Mouse (Mus musculus): ENCODE data around the gene Tpx2. TPM values are rescaled to one million over a fixed set of nuclear protein-coding genes. Genes with fewer than 3 reads are reported as not detected.

Gene Tpx2
- total RNA-seq, 4 experiments from 2014 or later: 1.1 to 4.8 (median 3.1) TPM

DNA sequence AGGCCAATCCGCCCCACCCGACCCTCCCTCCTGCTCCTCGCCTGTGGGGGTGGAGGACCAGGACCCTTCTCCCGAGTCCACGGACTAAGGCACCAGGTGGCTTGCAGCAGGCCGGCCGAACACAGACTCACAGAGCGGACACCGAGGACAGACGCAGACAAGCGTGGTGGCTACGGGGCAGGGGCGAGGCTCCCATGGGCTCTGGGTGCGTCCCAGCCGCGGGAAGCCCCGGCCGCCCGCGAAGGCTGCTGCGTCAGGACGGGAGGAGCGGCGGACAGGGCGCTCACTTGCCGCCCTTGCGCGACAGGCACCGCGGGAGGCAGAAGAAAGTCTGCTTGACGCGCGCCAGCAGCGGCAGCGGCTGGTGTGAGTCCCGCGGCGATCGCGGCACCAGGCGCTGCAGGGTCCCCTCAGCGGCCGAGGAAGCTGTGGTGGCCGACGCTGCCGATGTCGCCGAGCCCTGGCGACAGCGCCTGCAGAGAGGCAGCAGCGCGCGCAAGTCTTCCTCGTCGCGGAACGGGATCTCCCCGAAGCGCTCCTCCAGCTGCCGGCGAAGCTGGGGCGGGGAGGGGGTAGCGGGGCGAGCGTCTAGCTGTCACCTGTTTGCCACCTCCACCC is 95.2 kb downstream of the Tpx2 start:
- DNase-seq (ENCODE audit: low spot score in 2 of 2): no peak

DNA sequence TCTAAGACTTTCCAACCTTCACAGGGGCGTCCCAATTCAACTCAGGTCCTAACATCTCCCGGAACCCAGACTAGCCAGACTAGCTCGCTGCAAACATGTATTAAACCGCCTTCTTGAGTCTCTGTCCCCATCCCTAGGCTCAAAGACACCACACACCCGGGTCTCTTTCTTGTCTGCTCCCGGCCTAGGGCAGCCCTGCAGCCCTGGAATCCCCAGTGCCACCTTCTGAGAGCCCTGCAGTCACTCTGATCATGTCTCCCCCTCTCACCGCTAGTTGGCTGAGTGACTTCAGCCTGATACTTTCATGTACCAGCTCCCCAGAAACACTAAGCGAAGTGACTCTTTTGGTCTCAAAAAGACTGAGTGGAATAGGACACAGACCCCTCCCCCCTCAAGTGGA is 95.8 kb downstream of the Tpx2 start:
- no peak for DNase-seq (ENCODE audit: low spot score in 2 of 2)

DNA sequence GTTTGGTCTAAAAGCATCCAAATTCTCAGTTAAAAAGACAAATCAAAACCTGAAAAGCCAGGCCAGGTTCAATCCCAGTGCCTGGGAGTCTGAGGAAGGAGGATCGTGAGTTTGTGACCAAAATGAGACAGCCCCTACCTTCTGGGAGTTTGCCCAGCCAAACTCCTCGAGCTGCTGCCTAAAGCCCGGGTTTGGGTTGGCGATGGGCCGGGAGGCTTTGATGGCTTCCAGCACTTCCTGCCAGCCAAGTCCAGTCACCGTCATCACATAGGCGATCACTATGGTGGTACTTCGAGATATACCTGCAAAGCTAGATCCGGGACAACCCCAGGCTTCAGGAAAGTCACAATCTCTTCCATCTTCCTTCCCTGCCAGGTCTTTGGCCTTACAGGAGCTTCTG is 96.2 kb downstream of the Tpx2 start:
- no peak for DNase-seq (ENCODE audit: low spot score in 2 of 2)

Small RNA genes within 50 kb of the gene (microRNA-seq; reads per million reads assigned to microRNA genes)
- gene Mir5622: not detected

Other genes with a start within 250 kb of the Tpx2 start
- gene Defb45, start 248.6 kb upstream of the Tpx2 start, total RNA-seq (2022): under 1 TPM in 1 of 4 experiments, not detected in 3; 0.94 TPM
- gene Defb36, start 243.6 kb upstream of the Tpx2 start, total RNA-seq (2022): not detected
- not detected for gene Defb25, start 224.9 kb upstream of the Tpx2 start, total RNA-seq (2022)
- gene Rem1, start 221.0 kb upstream of the Tpx2 start, total RNA-seq (2022): 1 to 10 TPM; 1.5 to 2.5 (median 1.7) TPM
- 10 to 100 TPM; 25.7 to 34.6 (median 28.7) TPM for gene H13, start 178.5 kb upstream of the Tpx2 start, total RNA-seq (2022)
- gene Mcts2, start 160.9 kb upstream of the Tpx2 start, total RNA-seq (2022): 10 to 100 TPM; 10.2 to 12.8 (median 11.9) TPM
- gene Id1, start 111.7 kb upstream of the Tpx2 start, total RNA-seq (2022): 10 to 100 TPM in 1 of 4 experiments, 1 to 10 TPM in 3; 6.7 to 16.6 (median 8.4) TPM
- 1 to 10 TPM; 1.4 to 3.1 (median 2.0) TPM for gene Cox4i2, start 93.8 kb upstream of the Tpx2 start, total RNA-seq (2022)
- gene Bcl2l1, start 16.2 kb upstream of the Tpx2 start, total RNA-seq (2022): 10 to 100 TPM in 3 of 4 experiments, 1 to 10 TPM in 1; 9.1 to 17.5 (median 15.4) TPM
- gene Mylk2, start 63.4 kb downstream of the Tpx2 start, total RNA-seq (2022): 100 to 1,000 TPM; 731 to 847 (median 747) TPM
- under 1 TPM; 0.24 to 0.94 (median 0.51) TPM for gene Foxs1, start 85.2 kb downstream of the Tpx2 start, total RNA-seq (2022)
- gene Dusp15, start 103.7 kb downstream of the Tpx2 start, total RNA-seq (2022): under 1 TPM in 3 of 4 experiments, not detected in 1; 0.16 to 0.62 (median 0.39) TPM
- gene Ttll9, start 114.5 kb downstream of the Tpx2 start, total RNA-seq (2022): not detected
- 10 to 100 TPM; 71.5 to 83.6 (median 81.3) TPM for gene Pdrg1, start 167.5 kb downstream of the Tpx2 start, total RNA-seq (2022)
- not detected for gene Xkr7, start 183.9 kb downstream of the Tpx2 start, total RNA-seq (2022)
- 1 to 10 TPM; 2.6 to 3.3 (median 2.8) TPM for gene Ccm2l, start 218.0 kb downstream of the Tpx2 start, total RNA-seq (2022)